Mouse (Mus musculus) midbrain, embryonic 14.5 days (tissue): ENCODE data around the gene Otop3. TPM values are rescaled to one million over a fixed set of nuclear protein-coding genes. Genes with fewer than 3 reads are reported as not detected.

Experiments
- ATAC-seq: fragments of 200-750 bp; cut with Nextera tagmentation; 2 replicates; pipeline ENCODE4 v1.8.0; 2017; ENCODE audit warnings: moderate number of reproducible peaks, moderate library complexity; ENCODE audit not compliant: low FRiP score, low TSS enrichment
- DNase-seq: peaks from one replicate; pipeline ENCODE4 v3.0.0-alpha.2; 2015
- H3K27ac ChIP-seq: fragments of 300-500 bp; sonication (generic); replicated peaks from 2 replicates; pipeline ENCODE4 v1.5.1; 2014; ENCODE audit warnings: mild to moderate bottlenecking, low read depth, low read length, moderate library complexity
- H3K27me3 ChIP-seq: fragments of 300-500 bp; sonication (generic); 2 replicates; pipeline ENCODE4 v1.6.1; 2014; ENCODE audit warnings: low read length, control low read depth, mixed read lengths; ENCODE audit not compliant: control insufficient read depth, insufficient read depth
- H3K36me3 ChIP-seq: fragments of 300-500 bp; sonication (generic); 2 replicates; pipeline ENCODE4 v1.6.1; 2014; ENCODE audit warnings: low read length, control low read depth; ENCODE audit not compliant: control insufficient read depth, insufficient read depth
- H3K4me1 ChIP-seq: fragments of 300-500 bp; sonication (generic); 2 replicates; pipeline ENCODE4 v1.6.1; 2014; ENCODE audit warnings: mild to moderate bottlenecking, antibody characterized with exemption, low read length, control low read depth; ENCODE audit not compliant: control insufficient read depth, insufficient read depth
- H3K4me2 ChIP-seq: fragments of 300-500 bp; sonication (generic); 2 replicates; pipeline ENCODE4 v1.6.1; 2014; ENCODE audit warnings: mild to moderate bottlenecking, low read length, moderate library complexity
- H3K4me3 ChIP-seq: fragments of 300-500 bp; sonication (generic); replicated peaks from 2 replicates; pipeline ENCODE4 v1.5.1; 2014; ENCODE audit warnings: low read depth, low read length
- H3K9ac ChIP-seq: fragments of 300-500 bp; sonication (generic); replicated peaks from 2 replicates; pipeline ENCODE4 v1.6.1; 2014; ENCODE audit warnings: mild to moderate bottlenecking, low read length, moderate library complexity
- H3K9me3 ChIP-seq: fragments of 300-500 bp; sonication (generic); 2 replicates; pipeline ENCODE4 v1.6.1; 2016; ENCODE audit warnings: low read length, control low read depth, mixed read lengths; ENCODE audit not compliant: control insufficient read depth
- WGBS: fragments of 180-500 bp; shearing (Covaris S2); extraction: QIAGEN DNeasy Blood & Tissue Kit; methylation state at CpG from one replicate; pipeline ENCODE4 v1.1.7; 2014; 5-methylcytosine and 5-hydroxymethylcytosine counted together
- polyA plus RNA-seq: library from polyadenylated mRNA; unstranded; fragments of >200 nt; fragmentation: Nextera tagmentation; extraction: Ambion mirVana; gene quantifications from 2 replicates; pipeline ENCODE4 v1.2.1, GENCODE M21; 2014

Gene Otop3
- polyA plus RNA-seq, 1 experiment from 2014 or later, result 0.54 TPM

DNA sequence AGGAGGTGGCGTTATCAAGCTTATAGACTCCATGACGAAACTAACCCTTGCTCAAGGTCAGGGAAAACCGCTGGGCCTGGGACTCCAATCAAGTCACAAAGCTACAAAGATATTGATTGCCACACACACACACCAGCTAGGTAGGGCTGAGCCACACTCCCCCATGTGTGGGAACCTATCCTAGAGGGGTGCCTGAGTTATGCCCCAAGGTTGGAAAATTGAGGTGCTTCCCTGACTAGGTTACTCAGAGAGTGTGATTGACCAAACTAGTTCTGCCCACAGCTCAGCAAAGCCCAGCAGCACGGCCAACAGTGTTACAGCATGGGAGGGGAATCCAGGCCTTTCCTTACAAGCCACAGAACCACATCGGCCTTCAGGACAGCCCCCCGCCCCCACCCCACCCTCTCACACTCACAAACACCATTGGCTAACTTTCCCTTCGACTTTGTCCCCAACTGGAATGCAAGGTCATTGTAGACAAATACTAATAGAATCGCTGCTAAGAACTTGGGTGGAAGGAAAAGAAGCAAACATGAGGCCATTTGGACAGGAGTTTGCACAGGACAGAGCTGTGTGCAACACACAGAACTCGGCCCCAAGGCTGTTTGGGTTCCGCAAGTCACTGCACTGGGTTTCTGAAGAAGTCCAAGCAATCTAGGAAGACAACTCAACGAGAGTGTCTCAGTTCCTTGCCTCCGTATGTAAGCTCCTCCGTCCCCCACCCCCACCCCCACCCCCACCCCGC, 41.7 kb upstream of the Otop3 start:
- Histone ChIP-seq H3K9me3 (no peaks in the 10 kb centered on the region), H3K27ac (no peak overlapping the region), H3K4me1 (0 out of 2 replicates have a peak, but pooled peaks cover 8% of the 10 kb centered on the region), H3K27me3 (no peaks in the 10 kb centered on the region; the same call in 1 of the 2 replicates), H3K9ac (no peak overlapping the region), H3K4me3 (no peak overlapping the region), H3K4me2 (no peak overlapping the region), H3K36me3 (no peaks in the 10 kb centered on the region)
- DNase-seq (no peak), ATAC-seq (no peak)
- 72% methylated on average over 14 of the region's 14 CpGs for WGBS

DNA sequence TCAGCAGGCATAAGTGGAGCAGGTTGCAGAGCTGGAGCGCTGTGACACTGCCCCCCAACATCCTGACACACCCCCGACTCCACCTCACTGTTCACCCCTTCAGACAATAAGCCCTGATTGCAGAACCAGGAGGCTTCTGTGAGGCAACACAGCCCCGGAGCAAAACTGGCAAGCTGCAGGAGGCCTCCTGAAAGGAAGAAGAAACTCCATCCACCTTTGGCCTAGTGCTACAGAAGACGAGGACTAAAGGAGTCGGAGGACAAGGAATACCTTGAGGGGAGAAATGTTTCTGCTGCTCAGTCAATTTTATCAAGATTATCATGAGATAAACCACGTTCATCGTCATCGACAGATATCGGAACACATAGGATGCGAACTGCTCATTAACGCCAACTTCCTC, 38.6 kb upstream of the Otop3 start:
- no peak for DNase-seq
- H3K4me2 ChIP-seq, result no peak overlapping the region
- WGBS, result 90% methylated on average over 11 of the region's 11 CpGs
- H3K4me1 ChIP-seq, result 0 out of 2 replicates have a peak, but pooled peaks cover 8% of the 10 kb centered on the region
- H3K9ac ChIP-seq, result no peak overlapping the region
- no peaks in the 10 kb centered on the region for H3K9me3 ChIP-seq
- no peaks in the 10 kb centered on the region; the same call in 1 of the 2 replicates for H3K27me3 ChIP-seq
- H3K36me3 ChIP-seq, result no peaks in the 10 kb centered on the region
- no peak for ATAC-seq
- no peak overlapping the region for H3K27ac ChIP-seq
- no peak overlapping the region for H3K4me3 ChIP-seq

DNA sequence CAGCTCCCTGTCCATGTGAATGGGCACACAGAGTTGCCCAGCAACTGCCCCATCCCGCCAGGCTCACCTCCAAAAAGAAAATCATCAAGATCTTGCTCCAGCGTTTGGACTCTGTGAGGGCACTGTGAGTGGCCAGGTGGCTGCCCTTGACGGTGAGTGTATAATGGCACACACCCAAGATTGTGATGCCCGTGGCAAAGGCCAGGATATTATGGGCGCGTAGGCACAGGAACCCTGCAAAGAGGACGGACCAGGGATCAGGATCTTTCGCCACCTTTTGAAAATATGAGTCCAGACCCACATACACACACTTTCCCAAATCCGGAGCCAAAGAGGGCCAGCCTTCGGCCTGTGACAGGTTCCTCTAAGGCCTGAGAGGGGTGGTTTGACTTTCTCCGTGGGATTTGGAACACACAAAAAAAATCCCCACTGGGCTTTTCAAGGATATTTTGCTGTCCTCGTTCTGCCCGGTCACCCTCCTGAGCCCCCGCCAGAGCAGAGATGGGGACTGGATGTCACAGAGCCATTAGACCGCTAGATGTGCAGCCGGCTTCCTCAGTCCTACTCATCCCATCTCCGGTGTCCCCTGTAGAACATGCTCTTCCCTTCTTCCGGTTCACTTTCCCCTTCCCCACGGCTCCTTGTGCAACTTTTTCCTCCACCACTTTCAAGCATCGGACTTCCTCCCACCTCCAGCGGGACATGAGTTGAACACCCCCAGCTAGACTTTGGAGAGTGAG, 37.9 kb upstream of the Otop3 start:
- Histone ChIP-seq H3K27me3 (no peaks in the 10 kb centered on the region; the same call in 1 of the 2 replicates), H3K4me2 (peak overlapping the region; percentile 78), H3K27ac (no peak overlapping the region), H3K4me3 (peak overlapping the region; percentile 50), H3K9me3 (no peaks in the 10 kb centered on the region), H3K36me3 (no peaks in the 10 kb centered on the region), H3K9ac (peak overlapping the region; percentile 62), H3K4me1 (0 out of 2 replicates have a peak, but pooled peaks cover 8% of the 10 kb centered on the region)
- DNase-seq (no peak), ATAC-seq (no peak)
- WGBS, result 54% methylated on average over 21 of the region's 21 CpGs

DNA sequence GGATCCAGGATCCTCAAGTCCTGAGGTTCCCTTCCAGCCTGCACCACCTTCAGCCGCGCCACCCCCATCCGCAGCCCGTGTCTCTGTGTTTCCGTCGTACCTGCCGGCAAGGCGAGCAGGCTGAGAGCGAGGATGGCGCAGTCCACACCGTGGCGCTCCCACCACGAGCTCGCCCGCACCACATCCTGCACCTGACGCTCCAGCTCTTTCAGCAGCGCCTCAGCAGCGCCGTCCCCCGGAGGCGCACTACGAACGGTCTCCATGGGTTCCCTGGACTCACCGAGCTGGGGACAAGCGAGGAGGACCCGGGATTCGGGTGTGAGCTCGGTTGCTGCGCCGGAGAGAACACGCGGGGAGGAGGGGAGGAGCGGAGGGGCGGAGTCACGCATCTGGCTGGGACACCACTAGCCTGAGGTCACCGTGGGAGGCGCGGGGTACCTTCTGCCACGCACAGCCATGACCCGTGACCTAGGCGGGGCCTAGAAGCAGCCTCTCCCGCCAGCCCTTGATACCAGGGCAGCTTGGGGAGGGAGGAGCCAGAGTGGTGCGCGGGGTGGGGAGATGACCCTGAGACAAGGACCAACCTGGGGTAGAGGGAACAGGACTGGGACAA, 37.2 kb upstream of the Otop3 start, which contains the start of gene Fads6:
Fads6 (minus strand) TSS at position 450 of the 613 bp plus-strand sequence.
- under 1% methylated on average over 44 of the region's 44 CpGs for WGBS
- peak within 1 kb of the TSS; percentile 78 for H3K4me2 ChIP-seq
- no peaks in the 10 kb centered on the region for H3K9me3 ChIP-seq
- peak; percentile 83 for DNase-seq
- peak; percentile 67; the same call in 1 of the 2 replicates for ATAC-seq
- peak within 1 kb of the TSS; percentile 50 for H3K4me3 ChIP-seq
- peak within 1 kb of the TSS; percentile 49; the same call in 1 of the 2 replicates for H3K27ac ChIP-seq
- 0 out of 2 replicates have a peak, but pooled peaks cover 8% of the 10 kb centered on the region for H3K4me1 ChIP-seq
- H3K27me3 ChIP-seq, result no peaks in the 10 kb centered on the region; the same call in 1 of the 2 replicates
- H3K9ac ChIP-seq, result peak within 1 kb of the TSS; percentile 62
- H3K36me3 ChIP-seq, result no peaks in the 10 kb centered on the region

DNA sequence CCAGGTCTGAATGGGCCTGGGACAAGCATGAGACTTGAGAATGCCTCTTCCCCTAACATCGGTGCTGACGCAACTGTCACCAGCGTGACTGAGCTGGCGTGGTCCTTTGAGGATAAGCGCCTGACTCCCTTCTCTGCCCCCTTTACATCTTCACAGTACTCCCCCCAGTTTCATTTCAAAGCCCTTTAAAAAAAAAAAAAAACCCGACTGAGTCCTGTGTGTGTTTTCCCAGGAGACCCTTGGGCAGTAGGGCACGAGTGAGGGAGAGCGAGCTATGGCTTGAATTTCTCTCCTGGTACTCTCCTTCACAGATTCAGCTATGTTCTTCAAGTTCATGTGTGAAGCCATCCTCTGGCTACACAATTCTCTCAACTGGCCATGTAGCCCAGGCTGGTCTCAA, 36.4 kb upstream of the Otop3 start:
- no peak for ATAC-seq
- H3K4me1 ChIP-seq, result 0 out of 2 replicates have a peak, but pooled peaks cover 8% of the 10 kb centered on the region
- no peak overlapping the region for H3K27ac ChIP-seq
- H3K9me3 ChIP-seq, result no peaks in the 10 kb centered on the region
- H3K36me3 ChIP-seq, result no peaks in the 10 kb centered on the region
- no peak for DNase-seq
- no peak overlapping the region for H3K4me2 ChIP-seq
- H3K9ac ChIP-seq, result no peak overlapping the region
- no peaks in the 10 kb centered on the region; the same call in 1 of the 2 replicates for H3K27me3 ChIP-seq
- no peak overlapping the region for H3K4me3 ChIP-seq
- WGBS, result 62% methylated on average over 8 of the region's 8 CpGs

DNA sequence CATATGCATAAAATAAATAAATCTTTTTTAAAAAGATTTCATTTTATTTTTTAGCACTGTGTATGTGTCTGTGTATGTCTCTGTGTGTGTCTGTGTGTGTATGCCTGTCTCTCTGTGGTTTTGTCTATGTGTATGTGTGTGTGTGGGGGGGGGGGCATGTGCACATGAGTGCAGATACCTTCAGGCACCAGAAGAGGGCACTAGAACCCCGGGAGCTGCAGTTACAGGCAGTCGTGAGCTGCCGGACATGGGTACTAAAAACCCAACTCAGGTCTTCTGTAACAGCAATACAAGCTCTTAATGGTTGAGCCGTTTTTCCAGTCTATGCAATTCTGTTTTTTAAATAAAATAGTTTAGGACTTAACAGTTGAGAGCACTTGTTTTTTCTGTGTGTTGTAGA, 33.8 kb upstream of the Otop3 start:
- WGBS, result 86% methylated on average over 4 of the region's 4 CpGs
- no peaks in the 10 kb centered on the region for H3K9me3 ChIP-seq
- no peaks in the 10 kb centered on the region for H3K36me3 ChIP-seq
- DNase-seq, result no peak
- 0 out of 2 replicates have a peak, but pooled peaks cover 8% of the 10 kb centered on the region for H3K4me1 ChIP-seq
- no peak for ATAC-seq
- no peak overlapping the region for H3K27ac ChIP-seq
- no peak overlapping the region for H3K9ac ChIP-seq
- no peak overlapping the region for H3K4me2 ChIP-seq
- no peaks in the 10 kb centered on the region; the same call in 1 of the 2 replicates for H3K27me3 ChIP-seq
- no peak overlapping the region for H3K4me3 ChIP-seq

DNA sequence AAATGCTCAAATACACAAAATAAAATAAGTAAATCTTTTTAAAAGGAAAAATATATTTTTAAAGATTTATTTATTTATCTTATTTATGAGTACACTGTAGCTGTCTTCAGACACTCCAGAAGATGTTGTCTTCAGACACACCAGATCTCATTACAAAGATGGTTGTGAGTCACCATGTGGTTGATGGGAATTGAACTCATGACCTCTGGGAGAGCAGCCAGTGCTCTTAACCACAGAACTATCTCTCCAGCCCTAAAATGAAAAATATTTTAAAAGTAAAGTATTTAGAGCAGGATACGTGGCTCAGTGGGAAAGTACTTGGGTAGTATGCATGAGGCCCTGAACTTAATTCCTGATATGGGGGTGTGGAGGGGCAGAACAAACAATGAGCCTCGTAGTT, 33.2 kb upstream of the Otop3 start:
- Histone ChIP-seq H3K4me1 (0 out of 2 replicates have a peak, but pooled peaks cover 8% of the 10 kb centered on the region), H3K27ac (no peak overlapping the region), H3K9ac (no peak overlapping the region), H3K4me2 (no peak overlapping the region), H3K27me3 (no peaks in the 10 kb centered on the region; the same call in 1 of the 2 replicates), H3K9me3 (no peaks in the 10 kb centered on the region), H3K36me3 (no peaks in the 10 kb centered on the region), H3K4me3 (no peak overlapping the region)
- ATAC-seq, result no peak
- WGBS, result 84% methylated on average over 2 of the region's 2 CpGs
- DNase-seq, result no peak

DNA sequence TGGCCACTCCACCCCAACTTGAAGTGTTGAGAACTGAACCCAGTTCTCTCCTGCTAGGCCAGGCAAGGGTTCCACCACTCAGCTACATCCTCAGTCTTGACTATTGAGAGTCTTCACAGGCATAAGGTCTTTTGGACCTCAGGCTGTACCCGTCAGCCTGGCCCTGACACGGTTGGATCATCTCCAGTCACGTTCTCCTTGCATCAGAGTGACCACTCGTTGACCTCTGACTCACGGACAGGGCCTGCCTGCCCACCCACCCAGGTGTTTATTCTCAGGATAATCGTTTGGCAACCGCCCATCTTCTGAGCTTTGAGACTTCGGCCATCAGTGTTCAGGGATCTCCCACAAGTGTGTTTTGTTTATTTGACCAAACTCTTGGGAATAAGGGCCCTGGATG, 31.4 kb upstream of the Otop3 start:
- 77% methylated on average over 8 of the region's 8 CpGs for WGBS
- Histone ChIP-seq H3K9ac (no peak overlapping the region), H3K36me3 (no peaks in the 10 kb centered on the region), H3K27ac (no peak overlapping the region), H3K4me3 (no peak overlapping the region), H3K4me1 (0 out of 2 replicates have a peak, but pooled peaks cover 4% of the 10 kb centered on the region), H3K27me3 (no peaks in the 10 kb centered on the region), H3K9me3 (no peaks in the 10 kb centered on the region), H3K4me2 (no peak overlapping the region)
- no peak for ATAC-seq
- no peak for DNase-seq
